Mouse (Mus musculus): ENCODE results near the gene Il10.

The Il10 gene

GRCm38 (mm10) chr1:131019492-131020098 is at the start of gene Il10:
Gene Il10, plus strand, starts transcription at chr1:131019845.
- no peak for DNase-seq (ENCODE audit: low spot score in 2 of 2)

- DNase-seq (ENCODE audit: low spot score in 2 of 2) = no peak
Measured at GRCm38 (mm10) chr1:130979455-130979854, 40.2 kb upstream of the Il10 start.

GRCm38 (mm10) chr1:130984441-130984840 is 35.2 kb upstream of the Il10 start:
- DNase-seq (ENCODE audit: low spot score in 2 of 2) = no peak

GRCm38 (mm10) chr1:130987001-130987400 is 32.6 kb upstream of the Il10 start:
- DNase-seq (ENCODE audit: low spot score in 2 of 2) = no peak

GRCm38 (mm10) chr1:130987418-130987817 is 32.2 kb upstream of the Il10 start:
- no peak for DNase-seq (ENCODE audit: low spot score in 2 of 2)

GRCm38 (mm10) chr1:130989331-130989730 is 30.3 kb upstream of the Il10 start:
- DNase-seq (ENCODE audit: low spot score in 2 of 2) = no peak

GRCm38 (mm10) chr1:130990448-130990847 is 29.2 kb upstream of the Il10 start:
- no peak for DNase-seq (ENCODE audit: low spot score in 2 of 2)

DNA sequence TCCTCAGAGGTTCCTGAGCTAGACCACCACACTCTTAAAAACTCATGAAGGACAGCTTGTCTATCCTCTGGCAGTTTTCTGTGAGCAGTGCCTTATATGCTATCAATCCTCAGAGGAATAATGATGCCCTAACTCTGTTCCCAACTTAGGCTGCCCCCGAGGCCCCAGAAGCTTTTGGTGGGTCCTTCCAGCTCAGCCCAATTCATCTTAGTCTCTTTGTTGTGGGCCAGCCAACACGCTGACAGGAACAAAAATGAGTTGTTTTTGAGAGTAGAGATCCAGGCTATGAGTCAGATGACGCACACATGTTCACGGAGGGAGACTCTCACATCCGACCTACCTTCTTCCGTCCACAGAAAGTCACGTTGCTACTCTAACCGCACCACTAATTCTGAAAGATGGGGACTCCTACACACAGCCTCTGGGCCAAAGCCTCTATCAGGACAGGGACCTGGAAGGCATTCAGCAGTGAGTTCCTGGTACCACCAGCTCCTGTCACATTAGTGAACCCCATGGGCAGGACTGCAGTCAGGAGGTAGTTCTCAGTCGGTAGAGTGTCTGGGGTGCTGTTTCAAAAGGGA is 26.0 kb upstream of the Il10 start:
- no peak for DNase-seq (ENCODE audit: low spot score in 2 of 2)

- no peak for DNase-seq (ENCODE audit: low spot score in 2 of 2)
Measured at GRCm38 (mm10) chr1:130995515-130995914, 24.1 kb upstream of the Il10 start.

DNA sequence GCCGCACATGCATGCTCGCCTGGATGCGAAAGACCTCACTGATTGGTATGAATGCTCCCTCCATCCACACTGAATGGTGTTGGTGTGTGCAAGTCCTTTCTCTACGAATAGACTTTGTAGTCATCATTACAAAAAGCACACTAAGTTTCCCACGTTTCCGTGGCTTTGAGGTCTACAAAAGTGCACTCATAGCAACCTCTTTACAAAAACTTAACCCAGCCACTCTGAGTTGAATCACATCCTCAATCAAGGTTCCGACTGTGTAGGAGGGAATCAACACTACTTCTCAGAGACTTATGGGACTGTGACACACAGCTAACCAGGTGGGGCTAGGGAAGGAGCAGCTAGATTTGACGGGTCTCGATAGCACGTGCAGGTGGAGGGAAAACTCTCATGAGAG is 23.3 kb upstream of the Il10 start:
- DNase-seq (ENCODE audit: low spot score in 2 of 2) = no peak

- DNase-seq (ENCODE audit: low spot score in 2 of 2) = no peak
Measured at GRCm38 (mm10) chr1:130997441-130997840, 22.2 kb upstream of the Il10 start.

DNA sequence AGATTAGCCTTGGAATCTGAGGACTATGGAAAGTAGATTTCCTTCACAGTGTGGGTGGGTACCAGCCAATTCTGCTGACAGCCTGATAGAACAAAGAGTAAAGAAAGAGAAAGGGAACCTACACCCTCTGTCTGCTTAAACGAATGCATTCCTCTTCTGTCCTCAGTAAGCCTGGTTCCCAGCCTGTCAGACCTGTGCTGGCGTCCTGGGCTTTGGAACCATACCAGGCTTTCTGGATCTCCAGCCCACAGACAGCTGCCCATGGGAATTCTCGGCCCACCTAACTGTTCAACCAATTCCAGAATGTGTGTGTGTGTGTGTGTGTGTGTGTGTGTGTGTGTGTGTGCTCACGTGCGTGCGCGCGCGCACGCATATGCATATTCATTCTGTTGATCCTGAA is 21.3 kb upstream of the Il10 start:
- peak in 1 of 2 experiments; percentile 14 for DNase-seq (ENCODE audit: low spot score in 2 of 2)

GRCm38 (mm10) chr1:130999708-131000107 is 19.9 kb upstream of the Il10 start:
- DNase-seq (ENCODE audit: low spot score in 2 of 2) = no peak

- no peak for DNase-seq (ENCODE audit: low spot score in 2 of 2)
Measured at GRCm38 (mm10) chr1:131000296-131000695, 19.3 kb upstream of the Il10 start.

DNA sequence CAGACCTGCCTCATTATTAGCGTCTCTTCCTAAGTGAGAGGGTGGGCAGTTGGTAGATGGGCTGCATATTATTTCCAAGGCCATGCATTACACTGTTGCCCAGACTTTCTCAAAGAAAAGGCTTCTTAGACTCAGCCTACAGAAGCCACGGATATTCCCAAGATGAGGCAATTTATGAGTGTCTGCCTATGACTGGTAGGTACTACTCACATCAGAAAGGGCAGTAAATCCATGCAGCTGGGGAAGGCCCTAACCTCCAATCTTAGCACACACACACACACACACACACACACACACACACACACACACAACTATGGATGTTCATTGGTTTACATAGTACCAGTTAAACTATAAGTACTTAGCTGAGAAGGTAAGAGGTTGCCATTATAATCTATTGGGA is 17.1 kb upstream of the Il10 start:
- no peak for DNase-seq (ENCODE audit: low spot score in 2 of 2)

DNA sequence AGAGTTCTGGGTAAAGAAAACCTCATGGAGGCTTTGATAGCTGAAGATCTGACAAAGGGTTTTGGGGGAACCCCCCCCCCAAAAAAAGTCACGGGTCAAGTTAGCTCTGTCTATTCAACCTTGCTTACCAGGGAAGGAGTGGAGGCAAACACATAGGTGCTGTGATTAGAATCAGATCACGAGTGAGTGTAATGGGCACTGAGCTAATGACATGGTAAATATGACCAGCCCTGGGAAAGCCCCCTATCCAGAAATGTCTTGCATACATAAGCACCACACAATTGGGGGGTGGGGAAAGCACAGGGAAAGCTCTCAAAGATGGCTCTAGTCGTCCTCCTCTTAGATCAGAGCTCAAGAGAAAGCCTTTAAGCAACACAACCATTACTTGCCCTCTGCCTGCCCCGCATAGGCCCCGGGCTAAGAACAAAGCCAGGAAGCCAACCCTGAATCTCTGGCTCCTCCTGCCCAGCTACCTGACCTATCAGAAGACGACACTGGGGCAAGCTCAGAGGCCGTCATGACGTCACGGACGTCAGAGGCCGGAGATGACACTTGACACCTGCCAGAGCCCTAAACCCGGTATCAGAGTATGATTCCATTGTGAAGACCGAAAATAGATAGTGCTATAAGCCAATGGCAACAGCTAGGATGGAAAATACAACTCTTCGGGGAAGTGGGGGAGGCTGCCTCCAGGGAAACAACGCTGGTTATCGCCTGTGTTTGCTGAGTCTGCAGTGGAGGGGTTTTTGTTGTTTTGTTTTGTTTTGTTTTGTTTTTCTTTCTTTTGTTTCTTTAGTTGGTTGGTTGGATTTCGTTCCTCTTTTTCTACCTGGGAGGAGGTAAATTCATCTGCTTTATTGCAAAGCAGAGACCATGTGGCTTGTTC is 16.4 kb upstream of the Il10 start:
- DNase-seq (ENCODE audit: low spot score in 2 of 2) = no peak

DNA sequence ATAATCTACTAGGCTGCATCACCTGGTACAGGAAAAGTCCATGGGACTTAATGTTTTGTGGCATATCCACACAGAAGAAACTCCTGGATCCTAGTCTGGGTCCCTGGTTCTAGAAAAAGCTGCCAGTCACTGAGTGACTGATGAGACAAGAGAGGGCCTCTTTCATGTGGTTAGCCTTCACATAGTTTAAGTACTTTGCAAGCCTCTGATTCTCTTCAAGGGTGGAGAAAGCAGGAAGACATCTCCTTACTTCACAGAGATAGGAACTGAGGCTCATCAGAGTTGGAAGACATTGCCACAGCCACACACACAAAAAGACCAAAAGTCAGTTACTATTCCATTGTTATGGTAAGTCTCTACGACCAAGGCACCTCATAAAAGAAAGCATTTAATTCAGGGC is 13.6 kb upstream of the Il10 start:
- no peak for DNase-seq (ENCODE audit: low spot score in 2 of 2)

DNA sequence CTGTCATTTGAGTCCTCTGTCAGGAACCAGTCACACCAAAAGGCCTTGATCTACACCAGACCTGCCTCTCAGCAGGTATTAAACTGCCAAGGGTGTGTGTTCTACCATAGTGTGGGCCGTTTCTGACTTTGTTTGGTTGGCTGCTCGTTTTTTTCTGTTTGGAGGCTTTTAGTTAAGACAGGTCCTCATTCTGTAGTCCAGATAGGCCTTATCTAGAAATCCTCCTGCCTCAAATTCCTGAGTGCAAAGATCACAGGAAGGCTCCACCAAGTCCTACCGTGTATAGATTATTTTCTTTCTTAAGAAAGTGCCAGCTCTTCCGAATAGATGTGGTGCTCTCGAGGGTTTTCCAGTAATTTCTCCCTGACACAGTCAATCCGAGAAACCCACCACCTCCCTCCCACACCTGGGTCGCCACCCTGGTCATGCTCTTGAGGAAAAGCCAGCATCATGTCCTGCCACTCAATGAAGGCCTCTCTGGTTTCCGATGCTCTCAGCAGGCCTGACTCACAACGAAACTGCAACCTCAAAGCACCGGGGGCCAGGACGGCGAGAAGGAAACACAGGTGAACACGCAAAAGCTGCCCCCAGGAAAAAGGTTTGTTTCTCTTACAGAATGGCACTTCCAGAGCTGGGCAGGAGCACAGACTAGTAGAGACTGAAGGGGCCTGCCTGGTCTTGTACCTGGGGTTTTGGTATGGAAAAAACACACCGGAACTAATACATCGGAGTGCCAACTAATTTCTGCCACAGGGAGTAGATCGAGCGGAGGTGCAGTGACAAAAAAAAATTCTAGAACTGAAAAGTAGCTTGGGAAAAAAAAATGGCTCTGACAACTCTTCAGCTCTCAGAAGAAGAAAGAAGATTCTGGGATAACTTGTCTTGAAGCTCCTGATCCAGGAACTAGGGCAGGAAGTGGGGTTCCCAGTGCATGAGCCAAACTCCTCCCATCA is 9.2 kb upstream of the Il10 start:
- DNase-seq (ENCODE audit: low spot score in 2 of 2) = no peak

DNA sequence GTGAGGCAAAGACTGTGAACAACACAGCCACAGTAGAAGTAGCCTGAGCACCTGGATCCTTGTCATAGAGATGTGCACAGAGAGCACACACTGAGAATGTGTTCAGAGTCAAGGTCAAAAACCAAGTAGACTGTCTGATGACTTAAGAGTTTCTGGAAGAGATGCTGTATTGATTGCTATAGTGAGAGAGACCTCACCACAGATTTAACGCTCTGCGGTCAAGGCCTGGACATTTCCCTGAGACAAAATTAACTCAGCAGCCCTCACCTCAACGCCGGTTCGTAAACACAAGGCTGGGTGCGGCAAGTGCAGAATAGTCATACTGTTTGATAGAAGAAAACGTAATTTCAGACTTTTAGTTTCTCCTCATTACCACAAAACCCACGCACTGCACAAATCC is 7.2 kb upstream of the Il10 start:
- DNase-seq (ENCODE audit: low spot score in 2 of 2) = no peak

GRCm38 (mm10) chr1:131013926-131014325 is 5.7 kb upstream of the Il10 start:
- DNase-seq (ENCODE audit: low spot score in 2 of 2) = no peak

- no peak for DNase-seq (ENCODE audit: low spot score in 2 of 2)
Measured at GRCm38 (mm10) chr1:131015281-131015680, 4.4 kb upstream of the Il10 start.

DNA sequence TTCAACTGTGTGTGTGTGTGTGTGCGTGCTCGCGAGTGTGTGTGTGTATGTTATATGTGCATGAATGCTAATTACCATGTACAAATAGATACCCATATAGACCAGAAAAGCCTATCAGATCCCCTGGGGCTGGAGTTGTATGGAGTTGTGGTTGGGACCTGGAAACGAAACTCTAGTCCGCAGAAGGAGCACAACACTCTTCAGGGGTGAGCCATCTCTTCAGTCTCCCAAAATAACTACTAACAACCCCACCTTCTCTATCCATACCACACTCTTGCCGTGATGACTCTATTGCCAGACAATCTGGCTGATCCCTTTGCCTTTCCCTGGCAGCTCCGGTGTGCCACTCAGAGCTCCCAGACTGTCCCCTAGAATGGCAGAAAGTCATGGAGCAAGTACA is 3.8 kb upstream of the Il10 start:
- DNase-seq (ENCODE audit: low spot score in 2 of 2) = no peak

Data from right cerebral cortex, postnatal 36 days (tissue).